Mouse (Mus musculus): Measurements from ENCODE around the gene Map3k7.

The Map3k7 gene

DNA sequence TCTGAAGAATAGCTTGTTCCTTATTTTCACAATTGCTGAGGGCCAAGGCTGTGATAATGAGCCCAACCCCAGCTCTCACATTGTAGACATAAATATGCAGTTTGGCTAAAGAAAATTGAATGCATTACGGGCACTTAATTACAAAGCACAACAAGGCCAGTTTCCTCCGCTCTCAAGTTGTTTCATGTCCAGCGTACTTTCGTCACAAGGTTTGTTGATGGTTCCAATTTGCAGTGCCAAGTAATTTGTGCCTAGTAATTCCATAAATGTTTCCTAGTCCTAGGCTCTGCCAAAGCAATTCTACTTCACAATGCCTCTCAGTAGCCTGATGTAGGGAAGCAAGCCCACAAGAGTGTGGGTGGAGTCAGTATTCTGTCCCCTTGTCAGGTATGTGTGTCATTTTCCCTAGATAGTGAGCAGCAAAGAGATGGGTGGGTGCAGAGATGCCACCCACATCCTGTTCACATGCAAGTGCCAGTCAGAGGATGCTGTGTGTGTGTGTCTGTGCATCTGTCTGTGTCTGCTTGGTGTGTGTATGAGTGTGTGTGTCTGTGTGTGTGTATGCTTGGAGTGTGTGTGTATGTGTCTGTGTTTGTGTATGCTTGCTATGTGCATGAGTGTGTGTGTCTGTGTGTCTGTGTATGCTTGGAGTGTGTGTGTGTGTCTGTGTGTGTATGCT lies 98.6 kb downstream of the Map3k7 start:
- DNase-seq (ENCODE audit: low read depth, low spot score), result no peak

DNA sequence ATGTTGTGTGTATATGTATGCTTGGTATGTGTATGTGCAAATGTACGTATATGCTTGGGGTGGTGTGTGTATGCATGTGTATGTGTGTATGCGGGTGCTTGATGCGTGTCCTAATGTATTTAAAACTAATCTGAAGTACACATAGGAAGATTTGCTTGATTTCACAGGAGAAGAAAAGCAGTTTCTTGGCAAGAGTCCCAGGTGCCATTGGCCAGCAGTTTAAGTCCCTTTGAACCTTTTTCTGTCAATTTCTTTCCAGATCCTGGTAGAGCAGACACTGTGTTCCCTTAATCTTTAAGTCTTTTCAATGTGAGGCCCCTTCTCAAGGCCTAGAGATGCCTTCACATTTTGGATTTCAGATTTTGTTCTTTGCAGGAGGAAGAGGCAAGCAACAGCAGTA lies 99.4 kb downstream of the Map3k7 start:
- no peak for DNase-seq (ENCODE audit: low read depth, low spot score)

Data from telencephalon, adult 2 months (tissue).